Mouse (Mus musculus) kidney, adult 2 months (tissue): ENCODE results near the gene Tead1. TPM values are rescaled to one million over a fixed set of nuclear protein-coding genes. Genes with fewer than 3 reads are reported as not detected.

ENCODE experiments used
- DNase-seq: peaks from one replicate; pipeline ENCODE4 v3.0.0; 2021
- H3K27ac ChIP-seq: fragments of 200-500 bp; 2 replicates; pipeline ENCODE4 v1.5.1; 2012; ENCODE audit warnings: low read depth, low read length, control low read depth, inconsistent platforms; ENCODE audit not compliant: insufficient read depth
- H3K27me3 ChIP-seq: fragments of 200-500 bp; replicated peaks from 2 replicates; pipeline ENCODE4 v1.6.1; 2012; ENCODE audit warnings: mild to moderate bottlenecking, moderate library complexity, low read length, inconsistent platforms; ENCODE audit not compliant: control insufficient read depth, insufficient read depth
- H3K36me3 ChIP-seq: fragments of 200-500 bp; 2 replicates; pipeline ENCODE4 v1.6.1; 2012; ENCODE audit warnings: mild to moderate bottlenecking, moderate library complexity, low read length, inconsistent platforms; ENCODE audit not compliant: control insufficient read depth, insufficient read depth
- H3K4me1 ChIP-seq: fragments of 200-500 bp; 2 replicates; pipeline ENCODE4 v1.6.1; 2011; ENCODE audit warnings: low read length; ENCODE audit not compliant: control insufficient read depth, insufficient read depth
- H3K4me3 ChIP-seq: fragments of 200-500 bp; 2 replicates; pipeline ENCODE4 v1.5.1; 2011; ENCODE audit warnings: mild to moderate bottlenecking, low read depth, low read length, control low read depth; ENCODE audit not compliant: insufficient read depth
- CTCF ChIP-seq: fragments of 200-500 bp; conservative IDR thresholded peaks from 2 replicates; pipeline ENCODE4 v1.5.1; 2011; ENCODE audit warnings: low read depth, mild to moderate bottlenecking, control low read depth, low read length, moderate library complexity, mixed read lengths; ENCODE audit not compliant: insufficient read depth, insufficient read length
- POLR2A ChIP-seq: fragments of 200-500 bp; IDR thresholded peaks from one replicate; pipeline ENCODE4 v1.6.1; 2011; ENCODE audit warnings: low read depth, low read length, control low read depth
- WGBS: fragments of 180-500 bp; shearing (Covaris S2); methylation state at CpG from one replicate; pipeline ENCODE4 v1.1.7; 2018; 5-methylcytosine and 5-hydroxymethylcytosine counted together
- polyA plus RNA-seq: library from polyadenylated mRNA; depleted of rRNA; stranded (reverse); fragments of >200 nt; gene quantifications from 2 replicates; pipeline ENCODE4 v1.2.3, GENCODE M21; 2012

Tead1 gene
- polyA plus RNA-seq, 1 experiment = 14.7 TPM

- H3K36me3 ChIP-seq = no peaks in the 10 kb centered on the region
- H3K4me3 ChIP-seq = no peak overlapping the region
- TF ChIP-seq POLR2A = no peak
- no peak for TF ChIP-seq CTCF
- H3K27ac ChIP-seq = no peak overlapping the region
- no peaks in the 10 kb centered on the region for H3K27me3 ChIP-seq
- peak; percentile 66 for DNase-seq
- no peaks in the 10 kb centered on the region for H3K4me1 ChIP-seq
- 52% methylated on average over 9 of the region's 9 CpGs for WGBS
These were observed 22.9 kb upstream of the Tead1 start for GRCm38 (mm10) chr7:112656141-112656662.

GRCm38 (mm10) chr7:112658939-112659338, 20.2 kb upstream of the Tead1 start:
- no peak overlapping the region for H3K27ac ChIP-seq
- no peak for DNase-seq
- H3K4me1 ChIP-seq = no peaks in the 10 kb centered on the region; the same call in 1 of the 2 replicates
- no peak overlapping the region for H3K4me3 ChIP-seq
- no peaks in the 10 kb centered on the region for H3K27me3 ChIP-seq
- WGBS = 88% methylated on average over 3 of the region's 3 CpGs
- no peaks in the 10 kb centered on the region for H3K36me3 ChIP-seq
- no peak for TF ChIP-seq CTCF
- no peak for TF ChIP-seq POLR2A

GRCm38 (mm10) chr7:112659816-112660215, 19.3 kb upstream of the Tead1 start:
- TF ChIP-seq POLR2A = no peak
- TF ChIP-seq CTCF = no peak
- WGBS = 65% methylated on average over 5 of the region's 5 CpGs
- no peaks in the 10 kb centered on the region for H3K36me3 ChIP-seq
- H3K27me3 ChIP-seq = no peaks in the 10 kb centered on the region
- no peak for DNase-seq
- H3K27ac ChIP-seq = no peak overlapping the region
- H3K4me1 ChIP-seq = no peaks in the 10 kb centered on the region; the same call in 1 of the 2 replicates
- no peak overlapping the region for H3K4me3 ChIP-seq

GRCm38 (mm10) chr7:112660325-112660724, 18.8 kb upstream of the Tead1 start:
- H3K27me3 ChIP-seq = no peaks in the 10 kb centered on the region
- DNase-seq = no peak
- TF ChIP-seq POLR2A (no peak), CTCF (no peak)
- 27% methylated on average over 1 of the region's 1 CpGs for WGBS
- no peaks in the 10 kb centered on the region; the same call in 1 of the 2 replicates for H3K4me1 ChIP-seq
- no peak overlapping the region for H3K27ac ChIP-seq
- no peak overlapping the region for H3K4me3 ChIP-seq
- H3K36me3 ChIP-seq = no peaks in the 10 kb centered on the region

- TF ChIP-seq POLR2A = no peak
- TF ChIP-seq CTCF = no peak
- 52% methylated on average over 12 of the region's 12 CpGs for WGBS
- Histone ChIP-seq H3K36me3 (no peaks in the 10 kb centered on the region), H3K4me3 (no peak overlapping the region), H3K27ac (peak overlapping the region; percentile 33; the same call in 1 of the 2 replicates), H3K4me1 (no peaks in the 10 kb centered on the region; the same call in 1 of the 2 replicates), H3K27me3 (no peaks in the 10 kb centered on the region)
- no peak for DNase-seq
These were observed 16.5 kb upstream of the Tead1 start for GRCm38 (mm10) chr7:112662398-112663313.

GRCm38 (mm10) chr7:112663314-112663966, 15.7 kb upstream of the Tead1 start:
- peak overlapping the region; percentile 4; the same call in 1 of the 2 replicates for H3K27ac ChIP-seq
- DNase-seq = peak; percentile 60
- no peak for TF ChIP-seq POLR2A
- TF ChIP-seq CTCF = no peak
- 27% methylated on average over 6 of the region's 6 CpGs for WGBS
- H3K4me3 ChIP-seq = no peak overlapping the region
- no peaks in the 10 kb centered on the region; the same call in 1 of the 2 replicates for H3K4me1 ChIP-seq
- no peaks in the 10 kb centered on the region for H3K27me3 ChIP-seq
- no peaks in the 10 kb centered on the region for H3K36me3 ChIP-seq
